Mouse (Mus musculus): ENCODE measurements at regions not wholly inside any gene's neighbourhood (a gene's known extent, or its start where the extent isn't known, plus 50 kb on each side); places are given as distances from the start of the nearest gene placed in this dataset.

GRCm38 (mm10) chr8:34305542-34306485 lies 194.3 kb upstream of the Gm10131 start:
- TF ChIP-seq CTCF (IDR thresholded peaks at IDR 0.05; ENCODE audit: extremely low read depth, insufficient read length, insufficient replicate concordance, low read depth, low read length) (no peak), POLR2A (IDR thresholded peaks at IDR 0.05; ENCODE audit: low read depth, low read length) (no peak)
